Mouse (Mus musculus) C2C12 (cell line): ENCODE data around the gene Trove2.

Experiments
- CTCF ChIP-seq: IDR thresholded peaks from one replicate; pipeline ENCODE4 v1.5.1; 2011; ENCODE audit not compliant: control insufficient read depth, insufficient read depth, insufficient read length
- FOSL1 ChIP-seq: IDR thresholded peaks from one replicate; pipeline ENCODE4 v1.8.0; 2011; ENCODE audit warnings: mild to moderate bottlenecking, low read length; ENCODE audit not compliant: poor library complexity, insufficient read depth, severe bottlenecking
- MAX ChIP-seq: IDR thresholded peaks from one replicate; pipeline ENCODE4 v1.6.1; 2011; ENCODE audit warnings: mild to moderate bottlenecking, control low read depth
- MYOD1 ChIP-seq: IDR thresholded peaks from one replicate; pipeline ENCODE4 v1.6.1; 2011; ENCODE audit warnings: low read depth; ENCODE audit not compliant: control insufficient read depth, insufficient read length
- MYOG ChIP-seq: IDR thresholded peaks from one replicate; pipeline ENCODE4 v1.6.1; 2011; ENCODE audit not compliant: control insufficient read depth, insufficient read length; ENCODE audit errors: extremely low read depth
- USF1 ChIP-seq: IDR thresholded peaks from one replicate; pipeline ENCODE4 v1.6.1; 2011; ENCODE audit warnings: low read depth, mild to moderate bottlenecking, control low read depth, moderate library complexity

GRCm38 (mm10) chr1:143702741-143703262 lies 74.1 kb downstream of the Trove2 start, which contains the start of gene Cdc73:
- TF ChIP-seq CTCF = peak; percentile 97
- no peak for TF ChIP-seq FOSL1
- no peak for TF ChIP-seq USF1
- TF ChIP-seq MYOG = no peak
- TF ChIP-seq MAX = peak; percentile 92
- TF ChIP-seq MYOD1 = no peak
